In the genomic region with DNA sequence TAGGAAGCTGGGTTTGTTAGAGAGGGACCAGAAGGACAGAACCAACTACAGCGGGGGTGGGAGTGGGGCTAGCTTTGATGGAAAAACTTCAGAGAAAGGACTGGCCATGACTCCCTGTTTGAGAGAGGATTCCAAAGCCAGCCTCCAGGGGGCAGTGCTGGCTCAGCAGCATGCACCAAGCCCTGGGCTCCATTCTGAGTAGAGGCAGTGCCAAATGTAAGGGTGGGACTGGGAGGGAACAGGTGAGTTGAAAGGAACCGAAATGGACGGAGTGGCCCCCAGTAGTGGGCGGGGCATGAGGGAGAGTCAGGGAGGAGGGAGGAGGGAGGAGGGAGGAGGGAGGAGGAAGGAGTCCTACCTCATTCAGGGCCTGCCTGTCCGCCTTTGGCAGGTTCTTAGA, we compare ENCODE assay signal across 7 mouse cellular contexts. TPM values are rescaled to one million over a fixed set of nuclear protein-coding genes. Genes with fewer than 3 reads are reported as not detected.
DNase-seq lines count a peak whose midpoint lies in the region; ATAC-seq and TF ChIP-seq lines count a peak whose summit lies in the region.

No protein-coding gene starts in this region.

- peak overlapping the region; percentile 78; the same call in 1 of the 2 replicates for H3K9ac ChIP-seq in ES-E14 (ENCODE audit: insufficient read depth, low read depth, low read length, poor library complexity, severe bottlenecking)
- H3K9ac ChIP-seq in lung, postnatal 0 days (replicated peaks; ENCODE audit: low read depth) = no peak overlapping the region

- no peaks in the 10 kb centered on the region for H3K27me3 ChIP-seq in lung, postnatal 0 days (replicated peaks; ENCODE audit: insufficient read depth, low read length)

- no peak overlapping the region for H3K27ac ChIP-seq in left cerebral cortex, adult 2 months
- H3K27ac ChIP-seq in ES-E14 (ENCODE audit: insufficient read depth, low read depth, low read length, poor library complexity, severe bottlenecking) = peak overlapping the region; percentile 68; the same call in 1 of the 2 replicates
- no peak overlapping the region for H3K27ac ChIP-seq in lung, postnatal 0 days (ENCODE audit: low read length)

- no peak for TF ChIP-seq EP300 in lung, postnatal 0 days (IDR thresholded peaks at IDR 0.05)

- intact Hi-C loops in left cerebral cortex, adult 2 months (cut with DNase I) = loop anchor here (1.0 to 5.0 kb wide), 3 partner anchors 32 to 107 kb away; no protein-coding TSS in a partner anchor

- ATAC-seq in erythroid progenitor cell, adult 5-6 weeks (replicated peaks; ENCODE audit: low FRiP score, poor library complexity, severe bottlenecking) = peak; percentile 51; the same call in 1 of the 2 replicates
- no peak for ATAC-seq in lung, postnatal 0 days

- peaks cover 0 to 13% of the 10 kb centered on the region in 2 experiments; a peak in 2 of 4 replicates for H3K4me1 ChIP-seq in ES-E14 (ENCODE audit: control insufficient read depth in 2 of 2, insufficient read depth in 2 of 2, low read length in 2 of 2, poor library complexity in 1 of 2)
- no peaks in the 10 kb centered on the region for H3K4me1 ChIP-seq in lung, postnatal 0 days (ENCODE audit: insufficient read depth, low read depth, low read length)

- in situ Hi-C loops in ES-E14 (cut with MboI; ENCODE audit: low sequenced_read_pairs in 2 of 2, unreplicated experiment in 2 of 2) = no loop called here

- peak; percentile 69 for TF ChIP-seq CTCF in left cerebral cortex, adult 2 months (IDR thresholded peaks at IDR 0.05)
- peak; percentile 80 for TF ChIP-seq CTCF in lung, postnatal 0 days (IDR thresholded peaks at IDR 0.05)

- no peak overlapping the region for H3K4me3 ChIP-seq in left cerebral cortex, adult 2 months
- peak overlapping the region; percentile 41 to 67; a peak in 3 of 4 replicates for H3K4me3 ChIP-seq in ES-E14 (ENCODE audit: insufficient read depth in 1 of 2, low read depth in 1 of 2, low read length in 2 of 2, poor library complexity in 1 of 2, severe bottlenecking in 1 of 2)
- H3K4me3 ChIP-seq in lung, postnatal 0 days (ENCODE audit: low read depth, low read length) = no peak overlapping the region

- no peak overlapping the region for H3K4me2 ChIP-seq in lung, postnatal 0 days (replicated peaks; ENCODE audit: low read depth, low read length)

- H3K9me3 ChIP-seq in ES-E14 (ENCODE audit: control insufficient read depth, insufficient read depth, low read depth, low read length) = no peaks in the 10 kb centered on the region
- no peaks in the 10 kb centered on the region for H3K9me3 ChIP-seq in lung, postnatal 0 days (ENCODE audit: low read length)

- WGBS in lung, postnatal 0 days = 43% methylated on average over 2 of the region's 5 CpGs

- H3K36me3 ChIP-seq in ES-E14 (ENCODE audit: control insufficient read depth, insufficient read depth, low read length, poor library complexity, severe bottlenecking) = peaks cover 23% of the 10 kb centered on the region
- H3K36me3 ChIP-seq in lung, postnatal 0 days (ENCODE audit: insufficient read depth, low read length) = no peaks in the 10 kb centered on the region

- peak; percentile 65 for DNase-seq in left cerebral cortex, adult 2 months (ENCODE audit: extremely low spot score in 1 of 2, low spot score in 2 of 2)
- no peak for DNase-seq in left cerebral cortex, adult 11 months (ENCODE audit: low spot score)
- DNase-seq in ES-E14 (ENCODE audit: low read depth, low spot score) = no peak
- peak; percentile 69 for DNase-seq in adrenal gland, postnatal 14 days
- peak; percentile 42 for DNase-seq in lung, postnatal 0 days (ENCODE audit: low spot score)
- DNase-seq in spleen, postnatal 10 days (ENCODE audit: low spot score in 2 of 2) = peak; percentile 39 to 72

TF ChIP-seq in ES-E14, 5 proteins besides CTCF, POLR2A, EP300 and RAD21:
- no peak for TF ChIP-seq ZNF384 (IDR thresholded peaks at IDR 0.05; ENCODE audit: low read depth, low read length)
- peak; percentile 92 for TF ChIP-seq MAFK (IDR thresholded peaks at IDR 0.05; ENCODE audit: insufficient read depth, low read depth, low read length)

RNA-seq across cellular contexts. Expression of a gene that starts 4.6 kb away (rescaled TPM):
- 1,000 to 10,000 TPM; 1,205 to 1,260 TPM for total RNA-seq in left cerebral cortex, adult 2 months (2021)
- 36.9 and 63.7 TPM in 2 replicates for total RNA-seq in ES-E14 (2012; rRNA removed)
- 21.3 and 28.3 TPM in 2 replicates for total RNA-seq in adrenal gland, postnatal 14 days (2021)
- total RNA-seq in erythroid progenitor cell, adult 5-6 weeks (2015; ENCODE audit: low replicate concordance) = not detected in 2 replicates
- not detected in 2 replicates for total RNA-seq in erythroid progenitor cell, adult 5-6 weeks (2017; ENCODE audit: low replicate concordance)
- polyA plus RNA-seq in lung, postnatal 0 days (2015; fragmentation: Nextera tagmentation; extraction: Ambion mirVana) = 6.8 and 8.1 TPM in 2 replicates

RNA-seq across cellular contexts. Expression of a gene that starts 16.8 kb away (rescaled TPM):
- 10 to 100 TPM; 11.0 to 11.9 TPM for total RNA-seq in left cerebral cortex, adult 2 months (2021)
- total RNA-seq in ES-E14 (2012; rRNA removed) = 10.7 and 29.8 TPM in 2 replicates
- not detected in 2 replicates for total RNA-seq in adrenal gland, postnatal 14 days (2021)
- not detected in 2 replicates for total RNA-seq in erythroid progenitor cell, adult 5-6 weeks (2015; ENCODE audit: low replicate concordance)
- total RNA-seq in erythroid progenitor cell, adult 5-6 weeks (2017; ENCODE audit: low replicate concordance) = not detected in 2 replicates
- not detected in 2 replicates for polyA plus RNA-seq in lung, postnatal 0 days (2015; fragmentation: Nextera tagmentation; extraction: Ambion mirVana)

RNA-seq across cellular contexts. Expression of a gene that starts 17.4 kb away (rescaled TPM):
- 1 to 10 TPM in 1 of 2 experiments, under 1 TPM in 1; 0.79 to 1.1 TPM for total RNA-seq in left cerebral cortex, adult 2 months (2021)
- 45.7 and 72.5 TPM in 2 replicates for total RNA-seq in ES-E14 (2012; rRNA removed)
- total RNA-seq in adrenal gland, postnatal 14 days (2021) = 0.11 TPM in 1 of 2 replicates, not detected in the other
- not detected in 2 replicates for total RNA-seq in erythroid progenitor cell, adult 5-6 weeks (2015; ENCODE audit: low replicate concordance)
- total RNA-seq in erythroid progenitor cell, adult 5-6 weeks (2017; ENCODE audit: low replicate concordance) = 1.2 TPM in 1 of 2 replicates, not detected in the other
- polyA plus RNA-seq in lung, postnatal 0 days (2015; fragmentation: Nextera tagmentation; extraction: Ambion mirVana) = 0.12 TPM in 2 replicates

RNA-seq across cellular contexts. Expression of a gene that starts 19.2 kb away (rescaled TPM):
- total RNA-seq in left cerebral cortex, adult 2 months (2021) = 1 to 10 TPM; 3.9 to 5.1 TPM
- total RNA-seq in ES-E14 (2012; rRNA removed) = 4.2 and 8.2 TPM in 2 replicates
- 2.8 and 3.9 TPM in 2 replicates for total RNA-seq in adrenal gland, postnatal 14 days (2021)
- 7.2 and 20.1 TPM in 2 replicates for total RNA-seq in erythroid progenitor cell, adult 5-6 weeks (2015; ENCODE audit: low replicate concordance)
- 2.6 and 4.1 TPM in 2 replicates for total RNA-seq in erythroid progenitor cell, adult 5-6 weeks (2017; ENCODE audit: low replicate concordance)
- polyA plus RNA-seq in lung, postnatal 0 days (2015; fragmentation: Nextera tagmentation; extraction: Ambion mirVana) = 1.9 and 2.5 TPM in 2 replicates

RNA-seq across cellular contexts. Expression of a gene that starts 21.0 kb away (rescaled TPM):
- total RNA-seq in left cerebral cortex, adult 2 months (2021) = 1 to 10 TPM in 1 of 2 experiments, not detected in 1; 3.1 TPM
- total RNA-seq in ES-E14 (2012; rRNA removed) = not detected in 2 replicates
- 7.1 TPM in 1 of 2 replicates, not detected in the other for total RNA-seq in adrenal gland, postnatal 14 days (2021)
- 3.6 and 18.0 TPM in 2 replicates for total RNA-seq in erythroid progenitor cell, adult 5-6 weeks (2015; ENCODE audit: low replicate concordance)
- total RNA-seq in erythroid progenitor cell, adult 5-6 weeks (2017; ENCODE audit: low replicate concordance) = 4.1 TPM in 1 of 2 replicates, not detected in the other
- polyA plus RNA-seq in lung, postnatal 0 days (2015; fragmentation: Nextera tagmentation; extraction: Ambion mirVana) = 7.2 and 9.4 TPM in 2 replicates

Comparison
In these comparisons a context has a peak if more than half of its experiments do, and no peak if none do; other contexts are left out.
1. DNase-seq: peak in left cerebral cortex, adult 2 months (2 of 2), adrenal gland, postnatal 14 days (single experiment), lung, postnatal 0 days (single experiment) and spleen, postnatal 10 days (2 of 2); none in left cerebral cortex, adult 11 months (single experiment) and ES-E14 (single experiment).
2. H3K4me3 ChIP-seq: peak in ES-E14 (2 of 2); none in left cerebral cortex, adult 2 months (single experiment) and lung, postnatal 0 days (single experiment).
3. RNA of a gene that starts 4.6 kb away (total RNA-seq): 1,205 to 1,260 TPM in left cerebral cortex, adult 2 months; 36.9 to 63.7 TPM in ES-E14, 21.3 to 28.3 TPM in adrenal gland, postnatal 14 days and not detected in erythroid progenitor cell, adult 5-6 weeks; every median in the first group is over 10 times any median in the second.
4. RNA of a gene that starts 16.8 kb away (total RNA-seq): 11.0 to 11.9 TPM in left cerebral cortex, adult 2 months and 10.7 to 29.8 TPM in ES-E14; not detected in adrenal gland, postnatal 14 days and not detected in erythroid progenitor cell, adult 5-6 weeks; every median in the first group is over 10 times any median in the second.
5. RNA of a gene that starts 17.4 kb away (total RNA-seq): 45.7 to 72.5 TPM in ES-E14; 0.79 to 1.1 TPM in left cerebral cortex, adult 2 months, 0.11 TPM in adrenal gland, postnatal 14 days and 1.2 TPM in erythroid progenitor cell, adult 5-6 weeks; every median in the first group is over 10 times any median in the second.